Mouse (Mus musculus) CH12.LX (cell line): Measurements from ENCODE around the gene Card10. TPM values are rescaled to one million over a fixed set of nuclear protein-coding genes. Genes with fewer than 3 reads are reported as not detected.

ENCODE experiments used
- DNase-seq: peaks from one replicate; pipeline ENCODE4 v3.0.0-alpha.2; 2013; ENCODE audit errors: extremely low read depth
- H3K27ac ChIP-seq: 2 replicates; pipeline ENCODE4 v1.5.1; 2012; ENCODE audit warnings: low read depth, mild to moderate bottlenecking, control low read depth, moderate library complexity; ENCODE audit not compliant: insufficient read depth
- H3K27me3 ChIP-seq: replicated peaks from 2 replicates; pipeline ENCODE3; 2012; ENCODE audit warnings: inconsistent platforms
- H3K36me3 ChIP-seq, 2 experiments: replicated peaks in 1 of 2; 2 replicates each; pipeline versions ENCODE3 to v1.6.1; 2012; ENCODE audit warnings: inconsistent platforms in 1 of 2, low read length in 1 of 2, mild to moderate bottlenecking in 1 of 2, mixed read lengths in 1 of 2, moderate library complexity in 1 of 2; ENCODE audit not compliant: control insufficient read depth in 1 of 2, insufficient read depth in 1 of 2
- H3K4me1 ChIP-seq, 2 experiments: 2 replicates each; pipeline ENCODE4 v1.6.1; 2012; ENCODE audit warnings: inconsistent platforms in 1 of 2, moderate library complexity in 1 of 2; ENCODE audit not compliant: insufficient read depth in 2 of 2, control insufficient read depth in 1 of 2
- H3K4me2 ChIP-seq: 2 replicates; pipeline ENCODE4 v1.6.1; 2012; ENCODE audit warnings: low read depth, mild to moderate bottlenecking, control low read depth; ENCODE audit not compliant: poor library complexity, insufficient read depth, severe bottlenecking
- H3K4me3 ChIP-seq, 3 experiments: fragments of 150-350 bp in 1 of 3; sonication (generic) in 1 of 3; replicated peaks in 1 of 3; 2 replicates each; pipeline versions ENCODE3 to v1.5.1; 2011 to 2012; ENCODE audit warnings: low read depth in 2 of 3, low read length in 2 of 3, mild to moderate bottlenecking in 2 of 3, moderate library complexity in 2 of 3, control low read depth in 1 of 3, improper control_type of control experiment in 1 of 3, inconsistent platforms in 1 of 3, mixed read lengths in 1 of 3; ENCODE audit not compliant: poor library complexity in 1 of 3
- H3K79me2 ChIP-seq: replicated peaks from 2 replicates; pipeline ENCODE4 v1.6.1; 2012; ENCODE audit warnings: mild to moderate bottlenecking, moderate library complexity; ENCODE audit not compliant: control insufficient read depth, poor library complexity, insufficient read depth, severe bottlenecking; ENCODE audit errors: extremely low read depth
- H3K9ac ChIP-seq: 2 replicates; pipeline ENCODE4 v1.6.1; 2012; ENCODE audit warnings: low read depth, mild to moderate bottlenecking, control low read depth, moderate library complexity; ENCODE audit not compliant: insufficient read depth
- H3K9me3 ChIP-seq: replicated peaks from 2 replicates; pipeline ENCODE3; 2012; ENCODE audit warnings: low read length, inconsistent platforms, mixed read lengths
- BHLHE40 ChIP-seq: IDR thresholded peaks from 2 replicates; pipeline ENCODE4 v1.6.1; 2011; ENCODE audit warnings: mild to moderate bottlenecking, low read depth, low read length, improper control_type of control experiment
- CHD1 ChIP-seq: IDR thresholded peaks from 2 replicates; pipeline ENCODE4 v1.6.1; 2012; ENCODE audit warnings: low read depth, low read length, improper control_type of control experiment, inconsistent platforms
- CTCF ChIP-seq, 2 experiments: IDR thresholded peaks in 1 of 2; conservative IDR thresholded peaks in 1 of 2; 2 replicates each; pipeline ENCODE4 v1.5.1; 2011 to 2012; ENCODE audit warnings: low read depth in 2 of 2, low read length in 2 of 2, improper control_type of control experiment in 1 of 2, inconsistent platforms in 1 of 2, mild to moderate bottlenecking in 1 of 2, moderate library complexity in 1 of 2
- ETS1 ChIP-seq: conservative IDR thresholded peaks from 2 replicates; pipeline ENCODE4 v1.6.1; 2012; ENCODE audit warnings: low read depth, mild to moderate bottlenecking, inconsistent platforms, low read length, improper control_type of control experiment, moderate library complexity
- GABPA ChIP-seq: IDR thresholded peaks from 2 replicates; pipeline ENCODE4 v1.6.1; 2012; ENCODE audit warnings: low read depth, low read length, improper control_type of control experiment, inconsistent platforms; ENCODE audit not compliant: insufficient replicate concordance
- IRF4 ChIP-seq: IDR thresholded peaks from 2 replicates; pipeline ENCODE4 v1.6.1; 2014; ENCODE audit warnings: low read depth, mild to moderate bottlenecking, inconsistent platforms, low read length, improper control_type of control experiment
- KAT2A ChIP-seq: IDR thresholded peaks from 2 replicates; pipeline ENCODE4 v1.6.1; 2012; ENCODE audit warnings: low read length, improper control_type of control experiment, inconsistent platforms; ENCODE audit not compliant: insufficient replicate concordance
- MAZ ChIP-seq: IDR thresholded peaks from 2 replicates; pipeline ENCODE4 v1.6.1; 2012; ENCODE audit warnings: low read depth, mild to moderate bottlenecking, inconsistent platforms, low read length, improper control_type of control experiment, moderate library complexity
- MYC ChIP-seq: IDR thresholded peaks from 2 replicates; pipeline ENCODE4 v1.6.1; 2011; ENCODE audit warnings: low read depth, mild to moderate bottlenecking, improper control_type of control experiment, low read length
- NRF1 ChIP-seq: IDR thresholded peaks from 2 replicates; pipeline ENCODE4 v1.6.1; 2014; ENCODE audit warnings: low read depth, mild to moderate bottlenecking, inconsistent platforms, low read length, improper control_type of control experiment, moderate library complexity
- RAD21 ChIP-seq: IDR thresholded peaks from 2 replicates; pipeline ENCODE4 v1.6.1; 2011; ENCODE audit warnings: low read depth, mild to moderate bottlenecking, low read length, improper control_type of control experiment, moderate library complexity
- SMC3 ChIP-seq: IDR thresholded peaks from 2 replicates; pipeline ENCODE4 v1.6.1; 2011; ENCODE audit warnings: low read depth, low read length, improper control_type of control experiment
- TCF12 ChIP-seq: IDR thresholded peaks from 2 replicates; pipeline ENCODE4 v1.6.1; 2014; ENCODE audit warnings: low read depth, mild to moderate bottlenecking, inconsistent platforms, low read length, improper control_type of control experiment
- USF1 ChIP-seq: IDR thresholded peaks from 2 replicates; pipeline ENCODE4 v1.6.1; 2014; ENCODE audit warnings: low read depth, mild to moderate bottlenecking, inconsistent platforms, low read length, improper control_type of control experiment
- ZKSCAN1 ChIP-seq: IDR thresholded peaks from 2 replicates; pipeline ENCODE4 v1.6.1; 2012; ENCODE audit warnings: low read depth, inconsistent platforms, low read length, improper control_type of control experiment, borderline replicate concordance
- dilution Hi-C: fragments of 300-500 bp; cut with MboI; formaldehyde crosslinking; loops from 2 replicates; pipeline ENCODE4 v1.14.3; 2020; ENCODE audit warnings: low sequenced_read_pairs; ENCODE audit not compliant: extremely low pct_unique_long_range_greater_than_20kb, extremely low pct_ligation_motif_present
- in situ Hi-C: fragments of 300-500 bp; cut with MboI; formaldehyde crosslinking; loops from 3 replicates; pipeline ENCODE4 v1.14.3; 2019; ENCODE audit warnings: low sequenced_read_pairs, low pct_ligation_motif_present, low pct_unique_long_range_greater_than_20kb, mixed read lengths
- polyA plus RNA-seq: library from polyadenylated mRNA; unstranded; fragments of >175 nt; gene quantifications from 2 replicates; pipeline ENCODE4 v1.2.1, GENCODE M21; 2012; ENCODE audit warnings: low read depth; ENCODE audit not compliant: insufficient read length
- total RNA-seq, 2 experiments: library from RNA; depleted of rRNA; stranded (reverse); fragments of 300-350 nt in 1 of 2; fragments of >200 nt in 1 of 2; gene quantifications; 2 replicates each; pipeline ENCODE4 v1.2.3; 2012 to 2014

Card10 gene
- 0.08 TPM in 1 of 2 replicates, not detected in the other for total RNA-seq (2012; rRNA removed)
- not detected in 2 replicates for total RNA-seq (2014; rRNA removed)
- polyA plus RNA-seq = not detected in 2 replicates

GRCm38 (mm10) chr15:78802776-78803391, at the start of gene Card10:
Card10 (minus strand) TSS chr15:78803042.
- H3K4me1 ChIP-seq = peaks cover 21 to 35% of the 10 kb centered on the region in 2 experiments
- peaks cover 4% of the 10 kb centered on the region for H3K9me3 ChIP-seq
- TF ChIP-seq ZKSCAN1 = no peak
- 0 out of 2 replicates have a peak, but pooled peaks have one; percentile 14 for TF ChIP-seq NRF1
- TF ChIP-seq IRF4 = no peak
- TF ChIP-seq ETS1 = no peak
- TF ChIP-seq MAZ = no peak
- TF ChIP-seq CHD1 = no peak
- peak within 1 kb of the TSS in 2 of 3 experiments; percentile 10 to 17 for H3K4me3 ChIP-seq
- H3K4me2 ChIP-seq = peak within 1 kb of the TSS; percentile 14
- H3K36me3 ChIP-seq = no peaks in the 10 kb centered on the region
- in situ Hi-C loops (no loop called here), dilution Hi-C loops (no loop called here)
- DNase-seq = no peak
- no peak within 1 kb of the TSS for H3K9ac ChIP-seq
- peaks cover 89% of the 10 kb centered on the region for H3K27me3 ChIP-seq
- no peak within 1 kb of the TSS for H3K27ac ChIP-seq
- no peaks in the 10 kb centered on the region for H3K79me2 ChIP-seq

- DNase-seq = peak; percentile 91
- H3K9me3 ChIP-seq = no peaks in the 10 kb centered on the region
- in situ Hi-C loops = no loop called here
- H3K79me2 ChIP-seq = no peaks in the 10 kb centered on the region
- no peak overlapping the region for H3K9ac ChIP-seq
- peaks cover 89% of the 10 kb centered on the region for H3K27me3 ChIP-seq
- dilution Hi-C loops = no loop called here
- no peak overlapping the region for H3K27ac ChIP-seq
- no peak overlapping the region for H3K4me2 ChIP-seq
- no peaks in the 10 kb centered on the region for H3K36me3 ChIP-seq
- TF ChIP-seq GABPA (no peak), BHLHE40 (peak; percentile 68), TCF12 (no peak), MYC (0 out of 2 replicates have a peak, but pooled peaks have one; percentile 34), KAT2A (no peak), CTCF (conservative IDR thresholded peaks at IDR 0.05 in 1 of 2, IDR thresholded peaks at IDR 0.05 in 1 of 2; ENCODE audit: low read depth in 2 of 2, low read length in 2 of 2) (peak; percentile 63 to 88), USF1 (no peak), RAD21 (peak; percentile 65), SMC3 (peak; percentile 64), MAZ (no peak)
- TF ChIP-seq, all 38 proteins: peak for 5
- H3K4me1 ChIP-seq = peaks cover 0 to 9% of the 10 kb centered on the region in 2 experiments; a peak in 2 of 4 replicates
- no peak overlapping the region for H3K4me3 ChIP-seq
Observed at GRCm38 (mm10) chr15:78851505-78852153, 48.8 kb upstream of the Card10 start.
